Mouse (Mus musculus) kidney, adult 2 months (tissue): ENCODE measurements at regions not wholly inside any gene's neighbourhood (a gene's known extent, or its start where the extent isn't known, plus 50 kb on each side); places are given as distances from the start of the nearest gene placed in this dataset.

Experiments
- DNase-seq: peaks from one replicate; pipeline ENCODE4 v3.0.0; 2021
- H3K27ac ChIP-seq: fragments of 200-500 bp; 2 replicates; pipeline ENCODE4 v1.5.1; 2012; ENCODE audit warnings: low read depth, low read length, control low read depth, inconsistent platforms; ENCODE audit not compliant: insufficient read depth
- H3K27me3 ChIP-seq: fragments of 200-500 bp; replicated peaks from 2 replicates; pipeline ENCODE4 v1.6.1; 2012; ENCODE audit warnings: mild to moderate bottlenecking, moderate library complexity, low read length, inconsistent platforms; ENCODE audit not compliant: control insufficient read depth, insufficient read depth
- H3K36me3 ChIP-seq: fragments of 200-500 bp; 2 replicates; pipeline ENCODE4 v1.6.1; 2012; ENCODE audit warnings: mild to moderate bottlenecking, moderate library complexity, low read length, inconsistent platforms; ENCODE audit not compliant: control insufficient read depth, insufficient read depth
- H3K4me1 ChIP-seq: fragments of 200-500 bp; 2 replicates; pipeline ENCODE4 v1.6.1; 2011; ENCODE audit warnings: low read length; ENCODE audit not compliant: control insufficient read depth, insufficient read depth
- H3K4me3 ChIP-seq: fragments of 200-500 bp; 2 replicates; pipeline ENCODE4 v1.5.1; 2011; ENCODE audit warnings: mild to moderate bottlenecking, low read depth, low read length, control low read depth; ENCODE audit not compliant: insufficient read depth
- CTCF ChIP-seq: fragments of 200-500 bp; conservative IDR thresholded peaks from 2 replicates; pipeline ENCODE4 v1.5.1; 2011; ENCODE audit warnings: low read depth, mild to moderate bottlenecking, control low read depth, low read length, moderate library complexity, mixed read lengths; ENCODE audit not compliant: insufficient read depth, insufficient read length
- POLR2A ChIP-seq: fragments of 200-500 bp; IDR thresholded peaks from one replicate; pipeline ENCODE4 v1.6.1; 2011; ENCODE audit warnings: low read depth, low read length, control low read depth
- WGBS: fragments of 180-500 bp; shearing (Covaris S2); methylation state at CpG from one replicate; pipeline ENCODE4 v1.1.7; 2018; 5-methylcytosine and 5-hydroxymethylcytosine counted together

DNA sequence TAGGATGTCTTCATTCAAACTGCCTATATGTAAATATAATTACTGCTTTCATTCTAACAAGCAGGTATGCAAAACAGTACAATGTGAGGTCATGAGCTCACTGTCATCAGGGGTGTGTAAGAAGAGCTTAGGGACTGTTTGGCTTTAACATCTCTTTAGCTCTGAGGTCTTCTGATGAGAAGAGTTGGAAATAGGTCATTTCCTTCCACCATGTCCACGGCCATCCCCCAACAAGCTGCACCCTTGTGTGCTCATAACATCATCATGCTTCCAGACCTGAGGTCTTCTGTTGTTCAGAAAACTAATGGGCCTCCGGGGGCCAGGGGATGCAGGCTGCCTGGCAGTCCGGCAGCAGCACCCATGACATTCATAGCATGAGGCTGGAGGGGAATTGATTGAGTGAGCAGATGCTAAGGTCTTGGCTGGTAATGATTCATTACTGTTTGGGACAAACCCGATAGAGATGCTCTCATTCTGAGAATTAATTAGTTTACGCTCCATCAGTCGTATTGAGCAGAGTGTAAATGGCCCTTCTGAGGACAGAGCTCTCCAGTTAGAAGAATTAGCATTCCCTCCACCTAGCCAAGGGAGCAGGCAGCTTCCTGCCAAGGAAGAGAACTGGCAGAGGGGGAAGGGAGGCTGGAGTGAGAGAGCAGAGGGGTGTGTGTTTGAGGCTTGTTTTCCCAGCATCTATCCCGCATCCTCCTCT is 64.0 kb downstream of the Rps24 start:
- no peak for DNase-seq
- 54% methylated on average over 7 of the region's 7 CpGs for WGBS
- no peak overlapping the region for H3K27ac ChIP-seq

DNA sequence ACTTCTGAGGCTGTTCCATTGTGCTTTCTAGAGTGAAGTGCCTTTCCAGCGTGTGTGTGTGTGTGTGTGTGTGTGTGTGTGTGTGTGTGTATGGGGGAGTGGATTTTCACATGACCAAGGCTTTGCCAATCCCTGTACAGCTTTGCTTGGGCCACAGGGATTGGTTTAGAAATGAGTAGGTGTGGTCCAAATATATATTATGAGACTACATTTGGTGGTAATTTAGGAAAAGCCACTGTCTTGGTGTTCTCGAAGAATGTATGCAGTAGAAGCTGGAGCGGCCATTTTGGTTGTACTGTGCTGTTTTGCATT is 64.5 kb downstream of the Rps24 start:
- DNase-seq, result no peak
- Histone ChIP-seq H3K4me3 (no peak overlapping the region), H3K36me3 (no peaks in the 10 kb centered on the region), H3K4me1 (no peaks in the 10 kb centered on the region), H3K27me3 (no peaks in the 10 kb centered on the region), H3K27ac (no peak overlapping the region)
- TF ChIP-seq CTCF (no peak), POLR2A (no peak)
- 72% methylated on average over 3 of the region's 3 CpGs for WGBS

More for the DNA sequence above, 64.0 kb downstream of the Rps24 start:
- Histone ChIP-seq H3K4me3 (no peak overlapping the region), H3K4me1 (no peaks in the 10 kb centered on the region), H3K36me3 (no peaks in the 10 kb centered on the region), H3K27me3 (no peaks in the 10 kb centered on the region)
- TF ChIP-seq POLR2A (no peak), CTCF (no peak)

DNA sequence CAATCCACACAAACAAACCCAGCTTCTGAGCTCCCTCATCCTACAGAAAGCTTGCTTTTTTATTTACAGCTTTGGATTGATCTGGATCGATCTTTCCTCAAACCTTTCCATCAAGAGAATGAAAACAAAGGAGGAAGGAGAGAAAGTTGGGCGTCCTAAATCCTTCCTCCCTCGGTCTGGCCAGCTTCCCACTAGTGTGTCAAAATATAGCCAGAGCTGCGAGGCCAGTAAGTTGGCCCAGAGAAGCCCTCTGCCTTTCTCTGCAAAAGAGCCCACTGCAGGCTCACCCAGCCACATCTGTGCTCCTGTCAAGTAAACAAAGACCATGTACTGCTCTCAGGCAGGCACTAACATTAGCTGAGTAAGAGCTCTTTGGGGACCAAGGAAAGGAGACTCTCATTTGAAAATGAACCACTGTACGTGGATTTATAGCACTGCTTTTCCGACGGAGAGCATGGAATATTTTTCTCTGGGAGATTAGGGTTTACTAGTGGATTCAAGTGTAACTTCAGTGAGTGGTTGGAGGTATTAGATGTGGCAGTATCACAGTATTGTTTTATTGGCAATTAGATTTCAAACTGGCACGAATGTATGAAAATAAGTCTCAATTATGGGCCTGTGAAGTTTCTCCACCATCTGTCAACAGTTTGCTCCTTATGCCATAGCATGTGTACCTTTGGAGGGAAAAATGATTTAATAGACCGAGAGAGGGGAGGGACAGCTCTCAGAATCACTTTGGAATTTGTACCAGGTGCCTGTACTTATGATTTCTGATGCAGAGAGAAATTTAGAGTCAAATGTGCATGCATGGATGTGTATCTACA is 78.1 kb downstream of the Rps24 start:
- 65% methylated on average over 9 of the region's 9 CpGs for WGBS
- Histone ChIP-seq H3K27ac (no peak overlapping the region), H3K4me3 (no peak overlapping the region), H3K4me1 (no peaks in the 10 kb centered on the region), H3K27me3 (no peaks in the 10 kb centered on the region; the same call in 1 of the 2 replicates), H3K36me3 (no peaks in the 10 kb centered on the region)
- TF ChIP-seq CTCF, result no peak
- TF ChIP-seq POLR2A, result no peak
- no peak for DNase-seq

DNA sequence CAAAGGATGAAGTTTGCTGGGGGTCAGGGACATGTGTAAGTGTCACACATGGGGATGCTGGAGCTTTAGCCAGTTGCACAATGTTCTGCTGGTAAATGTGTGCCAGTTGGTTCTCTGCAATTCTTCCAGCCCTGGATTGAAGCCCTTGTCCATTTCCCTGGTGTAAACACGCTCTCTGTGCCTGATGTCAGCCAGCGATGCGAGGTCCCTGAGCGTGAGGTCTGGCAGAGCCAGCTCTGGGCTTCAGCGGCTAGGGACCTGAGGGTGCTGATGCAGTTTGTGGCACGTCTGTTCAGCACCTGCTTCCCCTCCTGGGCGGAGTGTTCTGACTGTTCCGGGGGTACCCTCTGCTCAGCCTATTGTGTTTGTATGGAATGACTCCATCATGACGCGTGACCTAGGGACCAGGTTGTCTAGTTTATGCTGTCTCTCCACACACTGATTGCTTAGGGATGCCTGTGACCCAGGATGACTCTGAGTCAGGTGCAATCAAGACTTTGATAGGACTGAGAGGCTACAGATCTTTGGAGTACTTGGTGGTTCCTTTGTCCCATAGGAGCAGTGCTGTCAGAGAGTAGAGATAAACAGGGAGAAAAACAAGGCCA is 78.9 kb downstream of the Rps24 start:
- no peak overlapping the region for H3K27ac ChIP-seq
- H3K27me3 ChIP-seq, result no peaks in the 10 kb centered on the region
- no peak for TF ChIP-seq POLR2A
- no peak for TF ChIP-seq CTCF
- DNase-seq, result no peak
- H3K4me1 ChIP-seq, result no peaks in the 10 kb centered on the region
- no peak overlapping the region for H3K4me3 ChIP-seq
- 85% methylated on average over 10 of the region's 10 CpGs for WGBS
- no peaks in the 10 kb centered on the region for H3K36me3 ChIP-seq

DNA sequence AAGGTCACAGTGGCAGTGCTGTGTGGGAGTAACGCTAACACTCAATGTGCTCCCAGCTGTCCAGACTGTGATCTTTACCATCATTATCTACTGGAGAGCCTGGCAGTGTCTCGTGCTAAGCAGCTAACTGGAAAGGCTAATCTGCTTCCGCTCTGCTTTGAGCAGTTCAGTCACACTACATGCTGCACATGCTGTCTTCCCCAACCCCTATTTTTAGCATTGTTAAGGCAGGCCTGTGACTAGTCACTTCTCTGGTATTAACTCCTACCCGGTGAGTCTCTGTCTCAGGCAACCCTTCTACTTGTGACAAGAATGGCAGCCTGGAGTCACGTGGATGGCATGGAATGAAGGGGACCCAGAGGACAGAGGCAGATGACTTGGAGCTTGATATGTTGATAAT is 88.2 kb downstream of the Rps24 start:
- DNase-seq, result no peak
- Histone ChIP-seq H3K36me3 (no peaks in the 10 kb centered on the region), H3K4me3 (no peak overlapping the region), H3K27me3 (no peaks in the 10 kb centered on the region), H3K27ac (no peak overlapping the region), H3K4me1 (no peaks in the 10 kb centered on the region)
- WGBS, result 75% methylated on average over 5 of the region's 5 CpGs
- TF ChIP-seq CTCF, result no peak
- TF ChIP-seq POLR2A, result no peak

DNA sequence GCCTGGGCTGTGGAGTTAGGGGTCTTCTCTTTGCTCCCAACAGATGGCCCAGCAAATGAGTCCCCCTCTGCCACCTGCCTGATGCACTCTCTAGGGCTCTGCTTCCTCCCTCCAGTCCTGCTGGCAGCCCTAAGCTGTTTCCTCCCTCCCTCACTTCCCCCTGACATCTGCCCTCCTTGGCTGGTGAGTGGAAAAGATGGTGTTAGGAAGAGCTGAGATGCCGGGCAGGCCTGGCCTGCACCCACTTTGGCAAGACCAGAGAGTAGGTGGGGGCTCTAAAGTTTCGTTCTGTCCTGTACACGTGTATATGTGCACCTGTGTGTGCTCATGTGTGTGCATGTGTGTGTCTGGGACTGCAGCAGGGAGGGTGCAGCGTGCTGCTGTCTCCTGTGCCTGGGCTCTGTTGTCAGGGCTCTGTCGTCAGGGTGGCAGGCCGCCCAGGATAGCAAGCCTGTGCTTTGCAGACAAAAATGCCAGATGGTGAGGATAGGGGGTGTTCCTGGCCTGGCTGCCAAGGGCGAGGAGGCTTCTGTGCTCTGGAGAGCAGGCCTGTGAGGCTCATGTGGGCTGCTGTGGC is 91.7 kb downstream of the Rps24 start:
- WGBS, result 52% methylated on average over 7 of the region's 7 CpGs
- no peaks in the 10 kb centered on the region for H3K27me3 ChIP-seq
- no peaks in the 10 kb centered on the region for H3K36me3 ChIP-seq
- no peak overlapping the region for H3K4me3 ChIP-seq
- TF ChIP-seq POLR2A (no peak), CTCF (no peak)
- H3K27ac ChIP-seq, result no peak overlapping the region
- no peak for DNase-seq
- no peaks in the 10 kb centered on the region for H3K4me1 ChIP-seq

DNA sequence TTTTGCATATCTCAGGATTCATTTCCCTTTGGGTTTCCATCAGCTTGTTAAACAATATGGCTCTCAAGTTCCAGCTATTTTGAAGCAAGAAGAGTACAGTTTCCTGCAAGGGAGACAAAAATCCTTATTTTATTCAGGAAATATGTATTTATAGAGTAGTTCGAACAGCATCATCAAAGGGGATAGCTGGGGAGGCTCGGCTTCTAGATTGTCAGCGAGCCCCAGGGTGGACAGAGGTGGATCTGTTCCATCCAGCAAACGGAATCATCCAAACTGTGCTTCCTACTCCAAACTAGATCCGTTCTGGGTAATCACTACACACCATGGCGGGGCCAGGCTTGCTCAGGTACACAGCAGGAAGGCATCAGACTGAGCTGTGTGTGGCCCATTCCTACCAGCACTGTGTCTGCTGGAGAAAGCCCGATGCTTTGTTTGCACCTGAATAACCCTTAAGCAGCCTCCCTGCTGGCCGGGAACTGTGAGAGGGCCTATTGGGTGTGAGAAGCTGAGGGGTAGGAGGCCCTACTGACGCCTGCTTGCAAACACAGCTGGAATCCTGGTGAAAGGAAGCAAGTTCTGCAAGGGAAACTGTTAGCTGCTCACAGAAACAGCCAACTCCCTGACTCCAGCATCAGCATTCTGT is 92.3 kb downstream of the Rps24 start:
- no peak overlapping the region for H3K4me3 ChIP-seq
- no peak for DNase-seq

More for the DNA sequence above, 92.3 kb downstream of the Rps24 start:
- H3K36me3 ChIP-seq, result no peaks in the 10 kb centered on the region
- TF ChIP-seq POLR2A (no peak), CTCF (no peak)
- no peak overlapping the region for H3K27ac ChIP-seq
- WGBS, result 54% methylated on average over 9 of the region's 9 CpGs
- H3K27me3 ChIP-seq, result no peaks in the 10 kb centered on the region
- H3K4me1 ChIP-seq, result no peaks in the 10 kb centered on the region
